Mouse (Mus musculus) layer of hippocampus, adult 2 months (tissue): Measurements from ENCODE around the gene Ift122. TPM values are rescaled to one million over a fixed set of nuclear protein-coding genes. Genes with fewer than 3 reads are reported as not detected.

Experiments
- DNase-seq, 2 experiments: peaks; one replicate each; pipeline ENCODE4 v3.0.0; 2022; ENCODE audit warnings: low spot score in 2 of 2
- H3K27ac ChIP-seq: fragments of 200-600 bp; 2 replicates; pipeline ENCODE4 v1.8.1; 2022
- H3K4me3 ChIP-seq: fragments of 200-600 bp; 2 replicates; pipeline ENCODE4 v1.8.1; 2022; ENCODE audit warnings: mild to moderate bottlenecking
- CTCF ChIP-seq: fragments of 200-600 bp; conservative IDR thresholded peaks from 2 replicates; pipeline ENCODE4 v1.8.1; 2022; ENCODE audit warnings: antibody characterized with exemption, mild to moderate bottlenecking, moderate library complexity
- total RNA-seq, 2 experiments: library from RNA; stranded (reverse); gene quantifications; 2 replicates each; pipeline ENCODE4 v1.2.3; 2021

Gene Ift122
- total RNA-seq, 2 experiments from 2014 or later, result 30.3 TPM

GRCm38 (mm10) chr6:115906455-115906854 is 53.2 kb downstream of the Ift122 start:
- Histone ChIP-seq H3K4me3 (no peak overlapping the region), H3K27ac (no peak overlapping the region)
- DNase-seq, result no peak
- TF ChIP-seq CTCF, result no peak

- no peak overlapping the region for H3K4me3 ChIP-seq
- TF ChIP-seq CTCF, result no peak
- no peak overlapping the region for H3K27ac ChIP-seq
- no peak for DNase-seq
These were observed 53.6 kb downstream of the Ift122 start for GRCm38 (mm10) chr6:115906871-115907270.

GRCm38 (mm10) chr6:115908421-115908982 is 55.2 kb downstream of the Ift122 start:
- Histone ChIP-seq H3K4me3 (no peak overlapping the region), H3K27ac (no peak overlapping the region)
- no peak for TF ChIP-seq CTCF
- DNase-seq, result no peak

GRCm38 (mm10) chr6:115909052-115909451 is 55.8 kb downstream of the Ift122 start:
- Histone ChIP-seq H3K27ac (no peak overlapping the region), H3K4me3 (no peak overlapping the region)
- no peak for DNase-seq
- TF ChIP-seq CTCF, result no peak

GRCm38 (mm10) chr6:115909940-115910339 is 56.7 kb downstream of the Ift122 start:
- Histone ChIP-seq H3K4me3 (no peak overlapping the region), H3K27ac (no peak overlapping the region)
- no peak for DNase-seq
- TF ChIP-seq CTCF, result no peak

- no peak for DNase-seq
- Histone ChIP-seq H3K4me3 (no peak overlapping the region), H3K27ac (peak overlapping the region; percentile 14; the same call in 1 of the 2 replicates)
- no peak for TF ChIP-seq CTCF
These were observed 58.5 kb downstream of the Ift122 start for GRCm38 (mm10) chr6:115911763-115912162.

GRCm38 (mm10) chr6:115913482-115913881 is 60.2 kb downstream of the Ift122 start:
- H3K27ac ChIP-seq, result peak overlapping the region; percentile 74; the same call in 1 of the 2 replicates
- no peak for TF ChIP-seq CTCF
- H3K4me3 ChIP-seq, result no peak overlapping the region; the same call in 1 of the 2 replicates
- DNase-seq, result peak; percentile 58 to 66

GRCm38 (mm10) chr6:115914511-115915202 is 61.4 kb downstream of the Ift122 start:
- Histone ChIP-seq H3K4me3 (no peak overlapping the region), H3K27ac (peak overlapping the region; percentile 74)
- DNase-seq, result peak in 1 of 2 experiments; percentile 60
- TF ChIP-seq CTCF, result no peak

- Histone ChIP-seq H3K4me3 (no peak overlapping the region), H3K27ac (peak overlapping the region; percentile 49; the same call in 1 of the 2 replicates)
- DNase-seq, result no peak
- TF ChIP-seq CTCF, result no peak
These were observed 62.6 kb downstream of the Ift122 start for GRCm38 (mm10) chr6:115915601-115916445.

GRCm38 (mm10) chr6:115916611-115917010 is 63.3 kb downstream of the Ift122 start:
- Histone ChIP-seq H3K27ac (no peak overlapping the region), H3K4me3 (no peak overlapping the region)
- no peak for TF ChIP-seq CTCF
- no peak for DNase-seq

GRCm38 (mm10) chr6:115918615-115919014 is 65.3 kb downstream of the Ift122 start:
- Histone ChIP-seq H3K4me3 (no peak overlapping the region), H3K27ac (no peak overlapping the region)
- DNase-seq, result no peak
- no peak for TF ChIP-seq CTCF

- DNase-seq, result no peak
- TF ChIP-seq CTCF, result no peak
- Histone ChIP-seq H3K4me3 (no peak overlapping the region), H3K27ac (no peak overlapping the region)
These were observed 66.6 kb downstream of the Ift122 start for GRCm38 (mm10) chr6:115919876-115920275.

- DNase-seq, result no peak
- TF ChIP-seq CTCF, result no peak
- Histone ChIP-seq H3K27ac (no peak overlapping the region), H3K4me3 (no peak overlapping the region)
These were observed 71.6 kb downstream of the Ift122 start for GRCm38 (mm10) chr6:115924829-115925228.
